Mouse (Mus musculus): ENCODE data around the gene Trip4. TPM values are rescaled to one million over a fixed set of nuclear protein-coding genes. Genes with fewer than 3 reads are reported as not detected.

Gene Trip4
- polyA plus RNA-seq (2012; rRNA removed) = 3.0 and 4.2 TPM in 2 replicates

DNA sequence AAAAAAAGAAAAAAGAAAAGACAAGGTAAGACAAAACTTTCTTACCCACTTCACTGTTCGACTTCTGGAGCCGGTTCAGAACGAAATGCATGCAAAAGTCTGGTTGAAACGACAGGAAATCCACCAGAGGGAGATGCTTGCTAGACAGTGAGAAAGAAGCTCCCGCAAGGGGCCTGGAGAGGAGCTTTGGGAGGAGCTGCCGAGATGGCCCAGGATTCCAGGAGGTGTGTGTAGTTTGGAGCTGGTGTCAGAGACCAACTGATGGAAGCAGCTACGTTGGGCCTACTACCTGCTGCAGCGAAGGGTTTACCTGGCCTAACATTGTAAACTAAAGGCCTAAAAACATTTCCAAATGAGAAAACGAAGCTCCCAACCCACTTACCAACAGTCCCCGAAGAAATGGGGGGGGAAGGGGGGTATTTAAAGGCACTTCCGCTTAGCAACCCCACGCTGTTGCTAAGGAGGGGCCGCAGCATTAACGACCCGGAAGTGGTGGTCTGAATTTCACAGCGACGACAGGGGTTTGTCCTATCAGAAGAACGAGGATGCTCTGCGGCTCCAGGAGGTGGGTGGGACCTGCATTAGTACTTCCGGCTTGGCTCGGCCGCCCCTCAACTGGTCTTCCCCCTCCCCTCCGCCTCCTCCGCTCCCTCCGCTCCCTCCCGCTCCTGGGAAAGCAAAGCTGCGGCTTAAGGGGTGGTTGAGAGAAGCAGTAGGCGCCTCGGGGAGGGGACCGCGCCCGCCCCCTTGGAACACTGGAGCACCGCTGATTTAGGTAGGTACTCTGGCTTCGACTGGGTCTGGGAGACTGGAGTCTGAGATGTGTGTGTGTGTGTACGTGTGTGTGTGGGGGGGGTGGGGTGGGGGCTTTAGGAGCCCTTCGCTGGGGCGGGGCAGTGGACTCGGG lies at the start of gene Trip4, which contains the start of gene Csnk1g1:
TSS of gene Trip4 (minus strand) at position 401 of the 907 bp plus-strand sequence.
TSS of gene Csnk1g1 (plus strand) at position 531 of the 907 bp plus-strand sequence.
- Histone ChIP-seq H3K4me1 (ENCODE audit: control insufficient read depth, insufficient read depth, insufficient read length) (no peaks in the 10 kb centered on the region), H3K36me3 (ENCODE audit: control insufficient read depth, insufficient read depth, low read length) (no peaks in the 10 kb centered on the region), H3K4me3 (ENCODE audit: extremely low read depth, insufficient read depth, insufficient read length) (peak within 1 kb of the TSS; percentile 90), H3K27me3 (ENCODE audit: control insufficient read depth, insufficient read depth, low read length) (no peaks in the 10 kb centered on the region), H3K27ac (ENCODE audit: insufficient read depth, low read length) (peak within 1 kb of the TSS; percentile 86)
- no peak for TF ChIP-seq CTCF (IDR thresholded peaks at IDR 0.05; ENCODE audit: extremely low read depth, insufficient read depth, insufficient read length, insufficient replicate concordance)
- TF ChIP-seq POLR2A (IDR thresholded peaks at IDR 0.05; ENCODE audit: low read depth, low read length) = peak; percentile 21; the same call in 1 of the 2 replicates
- peak; percentile 88 to 93 for DNase-seq (ENCODE audit: low read depth in 1 of 2, low spot score in 2 of 2)
- 1% methylated on average over 38 of the region's 38 CpGs for WGBS

DNA sequence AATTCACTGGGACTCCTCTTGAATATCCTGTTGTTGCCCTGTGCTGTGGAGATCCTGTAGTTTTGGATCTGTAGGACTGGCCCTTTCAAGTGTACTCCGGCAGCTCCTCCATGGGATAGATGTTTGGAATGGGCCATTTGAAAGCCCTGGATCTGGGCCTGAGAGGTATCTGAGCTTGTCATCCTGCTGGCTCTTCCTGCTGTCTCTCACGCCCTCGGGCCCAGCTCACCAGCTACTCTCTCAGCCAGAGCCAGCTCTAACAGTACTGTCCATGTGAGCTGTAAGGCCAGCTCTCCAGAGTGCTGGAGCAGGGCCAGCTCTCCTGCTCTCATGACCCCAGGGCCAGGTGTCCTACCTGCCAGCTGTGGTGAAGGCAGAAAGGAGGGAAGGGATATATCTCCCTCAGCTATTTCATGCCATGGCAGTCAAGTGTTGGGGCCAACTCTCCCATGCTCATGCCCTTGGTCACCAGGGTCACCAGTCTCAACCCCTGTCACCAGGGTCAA lies 42.5 kb upstream of the Trip4 start:
- no peak for TF ChIP-seq POLR2A (IDR thresholded peaks at IDR 0.05; ENCODE audit: low read depth, low read length)
- no peak for TF ChIP-seq CTCF (IDR thresholded peaks at IDR 0.05; ENCODE audit: extremely low read depth, insufficient read depth, insufficient read length, insufficient replicate concordance)

DNA sequence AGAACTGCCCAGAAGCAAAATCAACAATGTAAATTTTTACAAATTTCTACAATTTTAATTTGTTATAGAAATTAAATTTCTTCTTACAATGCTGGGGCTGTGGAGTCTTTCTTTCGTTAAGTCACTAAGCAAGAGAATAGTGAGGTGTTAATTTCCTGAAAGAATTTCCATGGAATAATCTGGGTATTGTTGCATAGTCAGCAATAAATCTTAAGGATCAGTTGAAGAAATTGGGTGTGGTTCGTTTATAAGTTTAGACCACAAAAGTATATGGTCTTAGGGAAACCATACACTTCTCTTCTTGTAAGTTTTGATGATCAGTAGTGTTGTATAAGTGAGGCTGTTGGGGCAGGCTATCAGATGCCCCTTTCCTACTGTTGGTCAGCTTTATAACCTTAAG lies 29.0 kb upstream of the Trip4 start:
- Histone ChIP-seq H3K4me3 (ENCODE audit: extremely low read depth, insufficient read depth, insufficient read length) (no peak overlapping the region), H3K27me3 (ENCODE audit: control insufficient read depth, insufficient read depth, low read length) (no peaks in the 10 kb centered on the region), H3K27ac (ENCODE audit: insufficient read depth, low read length) (no peak overlapping the region), H3K36me3 (ENCODE audit: control insufficient read depth, insufficient read depth, low read length) (no peaks in the 10 kb centered on the region), H3K4me1 (ENCODE audit: control insufficient read depth, insufficient read depth, insufficient read length) (no peaks in the 10 kb centered on the region)
- TF ChIP-seq POLR2A (IDR thresholded peaks at IDR 0.05; ENCODE audit: low read depth, low read length) (no peak), CTCF (IDR thresholded peaks at IDR 0.05; ENCODE audit: extremely low read depth, insufficient read depth, insufficient read length, insufficient replicate concordance) (no peak)
- no peak for DNase-seq (ENCODE audit: low read depth in 1 of 2, low spot score in 2 of 2)
- 87% methylated on average over 2 of the region's 2 CpGs for WGBS

More for the DNA sequence above, 42.5 kb upstream of the Trip4 start:
- Histone ChIP-seq H3K4me3 (ENCODE audit: extremely low read depth, insufficient read depth, insufficient read length) (no peak overlapping the region), H3K36me3 (ENCODE audit: control insufficient read depth, insufficient read depth, low read length) (no peaks in the 10 kb centered on the region; the same call in 1 of the 2 replicates), H3K27me3 (ENCODE audit: control insufficient read depth, insufficient read depth, low read length) (no peaks in the 10 kb centered on the region), H3K4me1 (ENCODE audit: control insufficient read depth, insufficient read depth, insufficient read length) (no peaks in the 10 kb centered on the region), H3K27ac (ENCODE audit: insufficient read depth, low read length) (no peak overlapping the region)
- DNase-seq (ENCODE audit: low read depth in 1 of 2, low spot score in 2 of 2) = no peak
- WGBS = 97% methylated on average over 3 of the region's 3 CpGs

DNA sequence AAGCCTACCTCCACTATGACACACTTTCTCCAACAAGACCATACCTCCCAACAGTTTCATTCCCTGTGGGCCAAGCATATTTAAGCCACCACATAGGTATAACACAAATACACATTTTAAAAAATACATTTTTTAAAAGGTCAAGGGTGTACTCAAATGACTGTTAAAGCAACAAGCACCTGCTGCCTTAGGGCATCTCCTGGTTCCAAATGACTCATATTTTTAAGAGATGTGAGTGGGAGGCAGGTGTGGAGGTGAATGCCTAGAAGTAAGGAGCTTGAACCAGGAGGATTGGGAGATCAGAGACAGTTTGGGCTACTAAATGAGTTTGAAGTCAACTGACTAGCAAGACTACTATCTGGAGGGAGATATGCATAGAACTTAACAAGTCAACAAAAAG lies 21.2 kb upstream of the Trip4 start:
- Histone ChIP-seq H3K36me3 (ENCODE audit: control insufficient read depth, insufficient read depth, low read length) (no peaks in the 10 kb centered on the region), H3K4me1 (ENCODE audit: control insufficient read depth, insufficient read depth, insufficient read length) (no peaks in the 10 kb centered on the region), H3K27me3 (ENCODE audit: control insufficient read depth, insufficient read depth, low read length) (no peaks in the 10 kb centered on the region), H3K4me3 (ENCODE audit: extremely low read depth, insufficient read depth, insufficient read length) (no peak overlapping the region), H3K27ac (ENCODE audit: insufficient read depth, low read length) (no peak overlapping the region)
- DNase-seq (ENCODE audit: low read depth in 1 of 2, low spot score in 2 of 2) = no peak
- TF ChIP-seq POLR2A (IDR thresholded peaks at IDR 0.05; ENCODE audit: low read depth, low read length) (no peak), CTCF (IDR thresholded peaks at IDR 0.05; ENCODE audit: extremely low read depth, insufficient read depth, insufficient read length, insufficient replicate concordance) (no peak)

DNA sequence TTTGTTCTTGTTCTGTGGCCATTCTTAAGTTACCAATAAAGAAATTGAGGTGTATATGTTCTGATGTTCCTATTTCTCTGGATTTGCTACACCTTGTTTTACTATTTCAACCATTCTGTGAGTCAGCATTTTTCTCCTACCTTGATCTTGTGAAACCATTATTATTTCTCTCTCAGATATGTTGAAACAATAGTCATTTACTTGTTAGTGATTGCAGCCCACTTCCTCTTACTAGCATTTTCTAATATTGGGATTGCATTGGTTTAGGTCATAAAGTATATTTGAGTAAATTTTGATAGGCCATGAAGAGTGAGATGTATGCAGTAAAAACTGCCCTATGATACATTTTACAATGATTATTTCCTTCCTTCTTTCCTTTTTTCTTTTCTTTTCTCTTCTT lies 19.9 kb upstream of the Trip4 start:
- Histone ChIP-seq H3K27ac (ENCODE audit: insufficient read depth, low read length) (no peak overlapping the region), H3K4me1 (ENCODE audit: control insufficient read depth, insufficient read depth, insufficient read length) (no peaks in the 10 kb centered on the region), H3K4me3 (ENCODE audit: extremely low read depth, insufficient read depth, insufficient read length) (no peak overlapping the region), H3K27me3 (ENCODE audit: control insufficient read depth, insufficient read depth, low read length) (no peaks in the 10 kb centered on the region), H3K36me3 (ENCODE audit: control insufficient read depth, insufficient read depth, low read length) (no peaks in the 10 kb centered on the region)
- TF ChIP-seq CTCF (IDR thresholded peaks at IDR 0.05; ENCODE audit: extremely low read depth, insufficient read depth, insufficient read length, insufficient replicate concordance) (no peak), POLR2A (IDR thresholded peaks at IDR 0.05; ENCODE audit: low read depth, low read length) (no peak)
- no peak for DNase-seq (ENCODE audit: low read depth in 1 of 2, low spot score in 2 of 2)

DNA sequence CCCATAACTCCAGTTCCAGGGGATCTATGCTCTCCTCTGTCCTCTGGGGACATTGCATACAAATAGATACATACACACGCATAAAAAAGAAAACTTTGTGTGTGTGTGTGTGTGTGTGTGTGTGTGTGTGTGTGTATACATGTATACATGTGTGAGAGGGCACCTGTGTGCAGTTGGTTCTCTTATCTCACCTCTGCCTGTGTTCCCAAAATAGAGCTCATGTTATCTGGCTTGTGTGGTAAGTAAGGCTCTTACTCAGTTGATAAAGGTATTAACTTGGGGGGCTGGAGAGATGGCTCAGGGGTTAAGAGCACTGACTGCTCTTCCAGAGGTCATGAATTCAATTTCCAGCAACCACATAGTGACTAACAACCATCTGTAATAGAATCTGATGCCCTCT lies 8.4 kb upstream of the Trip4 start:
- Histone ChIP-seq H3K27ac (ENCODE audit: insufficient read depth, low read length) (no peak overlapping the region), H3K4me3 (ENCODE audit: extremely low read depth, insufficient read depth, insufficient read length) (no peak overlapping the region), H3K36me3 (ENCODE audit: control insufficient read depth, insufficient read depth, low read length) (no peaks in the 10 kb centered on the region), H3K27me3 (ENCODE audit: control insufficient read depth, insufficient read depth, low read length) (no peaks in the 10 kb centered on the region), H3K4me1 (ENCODE audit: control insufficient read depth, insufficient read depth, insufficient read length) (no peaks in the 10 kb centered on the region)
- 85% methylated on average over 1 of the region's 1 CpGs for WGBS
- TF ChIP-seq POLR2A (IDR thresholded peaks at IDR 0.05; ENCODE audit: low read depth, low read length) (no peak), CTCF (IDR thresholded peaks at IDR 0.05; ENCODE audit: extremely low read depth, insufficient read depth, insufficient read length, insufficient replicate concordance) (no peak)
- no peak for DNase-seq (ENCODE audit: low read depth in 1 of 2, low spot score in 2 of 2)

DNA sequence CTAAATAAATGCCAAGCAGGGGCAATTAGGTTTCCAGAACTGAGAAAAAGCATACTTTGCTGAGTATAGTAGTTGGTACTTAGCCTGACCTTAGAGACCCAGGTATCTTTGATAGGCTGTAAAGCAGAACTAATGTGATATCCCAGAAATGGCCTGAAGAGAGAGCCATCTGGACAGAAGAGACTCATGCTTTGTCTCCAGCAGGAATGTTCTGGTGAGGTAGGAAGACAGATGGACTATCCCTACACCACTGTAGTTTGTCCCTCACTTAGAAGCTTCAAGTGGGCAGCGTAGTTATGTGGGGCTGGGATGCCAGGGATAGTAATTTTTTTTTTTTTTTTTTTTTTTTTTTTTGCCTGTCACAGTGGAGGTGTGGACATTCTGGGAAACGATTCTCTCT lies 5.4 kb upstream of the Trip4 start:
- no peak for DNase-seq (ENCODE audit: low read depth in 1 of 2, low spot score in 2 of 2)
- WGBS = 82% methylated on average over 2 of the region's 2 CpGs
- H3K27me3 ChIP-seq (ENCODE audit: control insufficient read depth, insufficient read depth, low read length) = no peaks in the 10 kb centered on the region
- TF ChIP-seq CTCF (IDR thresholded peaks at IDR 0.05; ENCODE audit: extremely low read depth, insufficient read depth, insufficient read length, insufficient replicate concordance) (no peak), POLR2A (IDR thresholded peaks at IDR 0.05; ENCODE audit: low read depth, low read length) (no peak)
- H3K4me1 ChIP-seq (ENCODE audit: control insufficient read depth, insufficient read depth, insufficient read length) = no peaks in the 10 kb centered on the region
- H3K36me3 ChIP-seq (ENCODE audit: control insufficient read depth, insufficient read depth, low read length) = no peaks in the 10 kb centered on the region
- H3K4me3 ChIP-seq (ENCODE audit: extremely low read depth, insufficient read depth, insufficient read length) = no peak overlapping the region
- H3K27ac ChIP-seq (ENCODE audit: insufficient read depth, low read length) = no peak overlapping the region

Measured in spleen, adult 2 months (tissue).